9 mouse cellular contexts compared by ENCODE assay signal in the genomic region with DNA sequence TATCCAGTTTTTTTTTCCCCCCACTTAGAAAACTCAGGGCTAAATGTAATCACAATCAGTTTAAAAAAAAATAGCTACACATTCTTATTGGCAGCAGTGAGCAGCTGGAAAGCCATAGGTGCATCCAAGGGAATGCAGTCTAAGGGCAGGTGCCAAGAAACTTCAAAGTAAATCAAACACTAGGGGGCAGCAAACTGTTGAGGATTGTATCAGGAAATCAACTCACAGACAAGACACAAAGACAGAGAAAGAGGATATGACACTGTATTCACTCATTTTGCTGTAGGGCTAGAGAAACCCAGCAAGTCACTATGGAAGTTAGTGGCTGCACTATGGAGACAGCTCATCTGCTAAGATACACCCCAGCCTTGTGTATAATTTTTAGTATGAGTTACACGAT. TPM values are rescaled to one million over a fixed set of nuclear protein-coding genes. Genes with fewer than 3 reads are reported as not detected.
DNase-seq lines count a peak whose midpoint lies in the region; ATAC-seq and TF ChIP-seq lines count a peak whose summit lies in the region.
"Had no signal": no experiment of that assay in that cellular context is flagged by ENCODE, and none has a peak within 500 bp of the region (broad histone marks: within the 10 kb centered on the region; RNA-seq: fewer than 3 reads in every experiment).

No protein-coding gene starts in this region.

- H3K36me3 ChIP-seq in kidney, adult 2 months (ENCODE audit: control insufficient read depth, insufficient read depth, low read length): no peaks in the 10 kb centered on the region
- H3K36me3 ChIP-seq in kidney, embryonic 16.5 days (ENCODE audit: insufficient read depth, low read length): no peaks in the 10 kb centered on the region
- no peaks in the 10 kb centered on the region for H3K36me3 ChIP-seq in embryonic facial prominence, embryonic 10.5 days (replicated peaks)
- H3K36me3 ChIP-seq in hindbrain, embryonic 13.5 days: no peaks in the 10 kb centered on the region
- H3K36me3 ChIP-seq in midbrain, postnatal 0 days (ENCODE audit: insufficient read depth, low read length): no peaks in the 10 kb centered on the region
- H3K36me3 ChIP-seq: lung, embryonic 15.5 days had no signal

- peak; percentile 46 for TF ChIP-seq CTCF in kidney, adult 2 months (conservative IDR thresholded peaks at IDR 0.05; ENCODE audit: insufficient read depth, insufficient read length, low read depth, low read length)
- TF ChIP-seq CTCF in midbrain, postnatal 0 days (IDR thresholded peaks at IDR 0.05): peak; percentile 89

- H3K9me3 ChIP-seq in kidney, embryonic 16.5 days (ENCODE audit: low read length): no peaks in the 10 kb centered on the region
- no peaks in the 10 kb centered on the region for H3K9me3 ChIP-seq in embryonic facial prominence, embryonic 10.5 days
- H3K9me3 ChIP-seq in hindbrain, embryonic 13.5 days: no peaks in the 10 kb centered on the region
- H3K9me3 ChIP-seq in midbrain, postnatal 0 days (ENCODE audit: low read length): no peaks in the 10 kb centered on the region
- H3K9me3 ChIP-seq: lung, embryonic 15.5 days had no signal

- H3K4me2 ChIP-seq in kidney, embryonic 16.5 days (replicated peaks; ENCODE audit: low read depth, low read length): no peak overlapping the region
- H3K4me2 ChIP-seq in hindbrain, embryonic 13.5 days: peak overlapping the region; percentile 29; the same call in 1 of the 2 replicates
- H3K4me2 ChIP-seq in midbrain, postnatal 0 days (ENCODE audit: low read depth, low read length, poor library complexity, severe bottlenecking): no peak overlapping the region
- H3K4me2 ChIP-seq: lung, embryonic 15.5 days had no signal

- peak; percentile 92 for DNase-seq in kidney, adult 2 months
- DNase-seq in adrenal gland, postnatal 14 days: peak; percentile 73
- DNase-seq in embryonic facial prominence, embryonic 10.5 days (ENCODE audit: low spot score): peak; percentile 39
- DNase-seq in left cerebral cortex, postnatal 14 days (ENCODE audit: low spot score in 2 of 2): peak; percentile 80 to 94
- peak; percentile 94 for DNase-seq in midbrain, postnatal 0 days (ENCODE audit: low spot score)
- DNase-seq in testis, postnatal 10 days (ENCODE audit: low spot score): peak; percentile 46

- no peaks in the 10 kb centered on the region for H3K27me3 ChIP-seq in kidney, adult 2 months (replicated peaks; ENCODE audit: control insufficient read depth, insufficient read depth, low read length)
- no peaks in the 10 kb centered on the region for H3K27me3 ChIP-seq in kidney, embryonic 16.5 days (ENCODE audit: insufficient read depth, low read length)
- no peaks in the 10 kb centered on the region for H3K27me3 ChIP-seq in embryonic facial prominence, embryonic 10.5 days (replicated peaks; ENCODE audit: low read depth, poor library complexity, severe bottlenecking)
- H3K27me3 ChIP-seq in hindbrain, embryonic 13.5 days: no peaks in the 10 kb centered on the region
- no peaks in the 10 kb centered on the region for H3K27me3 ChIP-seq in midbrain, postnatal 0 days (ENCODE audit: insufficient read depth, low read length)
- H3K27me3 ChIP-seq: lung, embryonic 15.5 days had no signal

- no peak overlapping the region for H3K9ac ChIP-seq in kidney, embryonic 16.5 days (replicated peaks; ENCODE audit: low read length)
- H3K9ac ChIP-seq in hindbrain, embryonic 13.5 days: no peak overlapping the region
- no peak overlapping the region for H3K9ac ChIP-seq in midbrain, postnatal 0 days (replicated peaks; ENCODE audit: low read length, poor library complexity, severe bottlenecking)
- H3K9ac ChIP-seq: lung, embryonic 15.5 days had no signal

- ATAC-seq in kidney, embryonic 16.5 days (ENCODE audit: low FRiP score, low TSS enrichment): no peak
- ATAC-seq in hindbrain, embryonic 13.5 days (ENCODE audit: low FRiP score): no peak
- ATAC-seq in midbrain, postnatal 0 days (ENCODE audit: low FRiP score): no peak

- TF ChIP-seq POLR2A in kidney, adult 2 months (IDR thresholded peaks at IDR 0.05; ENCODE audit: low read depth, low read length): no peak

- no peak overlapping the region for H3K27ac ChIP-seq in kidney, adult 2 months (ENCODE audit: insufficient read depth, low read depth, low read length)
- H3K27ac ChIP-seq in kidney, embryonic 16.5 days (ENCODE audit: low read length): no peak overlapping the region
- H3K27ac ChIP-seq in embryonic facial prominence, embryonic 10.5 days (replicated peaks): no peak overlapping the region
- no peak overlapping the region for H3K27ac ChIP-seq in hindbrain, embryonic 13.5 days
- no peak overlapping the region for H3K27ac ChIP-seq in midbrain, postnatal 0 days (ENCODE audit: low read depth, low read length)
- H3K27ac ChIP-seq: lung, embryonic 15.5 days had no signal

- intact Hi-C loops in left cerebral cortex, postnatal 14 days (cut with DNase I): loop anchor here (5.0 to 10.0 kb wide), 2 partner anchors 78 to 415 kb away; no protein-coding TSS in a partner anchor

- peaks cover 2% of the 10 kb centered on the region for H3K4me1 ChIP-seq in kidney, adult 2 months (ENCODE audit: control insufficient read depth, insufficient read depth, low read length)
- H3K4me1 ChIP-seq in kidney, embryonic 16.5 days (ENCODE audit: insufficient read depth, low read length): peaks cover 20% of the 10 kb centered on the region
- peaks cover 38% of the 10 kb centered on the region for H3K4me1 ChIP-seq in embryonic facial prominence, embryonic 10.5 days
- peaks cover 37% of the 10 kb centered on the region for H3K4me1 ChIP-seq in hindbrain, embryonic 13.5 days (replicated peaks)
- H3K4me1 ChIP-seq in midbrain, postnatal 0 days (ENCODE audit: insufficient read depth, low read length): no peaks in the 10 kb centered on the region

- 55% methylated on average over 1 of the region's 1 CpGs for WGBS in kidney, adult 2 months
- 62% methylated on average over 1 of the region's 1 CpGs for WGBS in kidney, embryonic 16.5 days
- 65% methylated on average over 1 of the region's 1 CpGs for WGBS in embryonic facial prominence, embryonic 10.5 days
- WGBS in hindbrain, embryonic 13.5 days: 59% methylated on average over 1 of the region's 1 CpGs
- 43% methylated on average over 1 of the region's 1 CpGs for WGBS in midbrain, postnatal 0 days

- H3K4me3 ChIP-seq in kidney, adult 2 months (ENCODE audit: insufficient read depth, low read depth, low read length): no peak overlapping the region
- no peak overlapping the region for H3K4me3 ChIP-seq in kidney, embryonic 16.5 days (ENCODE audit: low read length)
- no peak overlapping the region for H3K4me3 ChIP-seq in embryonic facial prominence, embryonic 10.5 days
- no peak overlapping the region for H3K4me3 ChIP-seq in hindbrain, embryonic 13.5 days
- H3K4me3 ChIP-seq in midbrain, postnatal 0 days (ENCODE audit: low read depth, low read length): no peak overlapping the region
- H3K4me3 ChIP-seq: lung, embryonic 15.5 days had no signal

RNA-seq across cellular contexts. Expression of gene Slc39a10, which starts 42.9 kb away (rescaled TPM):
- polyA plus RNA-seq in kidney, adult 2 months (2012; rRNA removed): 7.5 and 8.1 TPM in 2 replicates
- 39.6 and 42.8 TPM in 2 replicates for polyA plus RNA-seq in kidney, embryonic 16.5 days (2015; fragmentation: Nextera tagmentation; extraction: Ambion mirVana)
- total RNA-seq in adrenal gland, postnatal 14 days (2021): 18.6 and 19.3 TPM in 2 replicates
- 66.4 and 71.0 TPM in 2 replicates for polyA plus RNA-seq in embryonic facial prominence, embryonic 10.5 days (2016; fragmentation: Nextera tagmentation; extraction: Ambion mirVana)
- polyA plus RNA-seq in hindbrain, embryonic 13.5 days (2015; fragmentation: Nextera tagmentation; extraction: Ambion mirVana): 61.0 and 69.1 TPM in 2 replicates
- 100 to 1,000 TPM; 169 to 197 TPM for total RNA-seq in left cerebral cortex, postnatal 14 days (2021)
- total RNA-seq in midbrain, postnatal 0 days (2014; rRNA removed): 85.3 and 88.2 TPM in 2 replicates
- 44.6 and 52.9 TPM in 2 replicates for polyA plus RNA-seq in midbrain, postnatal 0 days (2015; fragmentation: Nextera tagmentation; extraction: Ambion mirVana)

Comparison
In these comparisons a context has a peak if more than half of its experiments do, and no peak if none do; other contexts are left out.
1. DNase-seq: peak in every context shown above with its lines; median percentile 94 in midbrain, postnatal 0 days; 92 in kidney, adult 2 months; 87 in left cerebral cortex, postnatal 14 days; 73 in adrenal gland, postnatal 14 days; 46 in testis, postnatal 10 days; 39 in embryonic facial prominence, embryonic 10.5 days.